Mouse (Mus musculus): ENCODE data around the gene Filip1.

Filip1 gene

DNA sequence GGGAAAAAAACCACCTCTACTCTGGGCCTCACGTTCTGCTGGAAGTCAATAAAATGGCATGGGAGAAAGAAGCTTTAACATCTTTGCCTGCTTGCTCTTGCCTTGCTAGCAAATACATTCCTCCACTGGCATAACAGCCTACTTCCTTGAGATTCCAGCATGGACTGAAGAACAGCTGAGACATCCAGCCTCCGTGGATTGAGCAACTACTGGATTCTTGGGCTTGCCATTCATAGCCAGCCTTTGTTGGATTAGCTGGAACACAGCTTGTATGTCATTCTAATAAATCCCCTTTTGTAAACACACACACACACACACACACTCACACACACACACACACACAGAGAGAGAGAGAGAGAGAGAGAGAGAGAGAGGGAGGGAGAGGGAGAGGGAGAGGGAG is 185.6 kb downstream of the Filip1 start:
- peak; percentile 31 for DNase-seq (ENCODE audit: inconsistent ontology term)

DNA sequence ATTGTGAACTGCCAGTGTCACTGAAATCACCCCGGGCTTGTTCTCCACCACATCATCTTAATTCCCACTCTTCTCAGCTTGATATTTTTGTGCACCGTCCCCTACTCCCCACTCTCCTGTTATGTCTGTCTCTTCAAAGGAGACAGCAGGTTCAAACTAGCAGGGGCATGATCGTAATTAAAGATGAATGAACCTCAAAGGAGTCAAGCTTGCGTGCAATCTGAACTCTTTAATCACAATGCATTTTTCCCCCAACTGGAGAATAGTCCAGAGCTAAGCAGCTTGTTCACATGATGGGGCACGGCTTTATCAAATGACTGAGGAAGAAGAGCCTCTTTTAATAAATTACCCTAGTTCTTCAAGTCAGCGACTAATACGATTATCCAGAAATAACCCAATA is 187.1 kb downstream of the Filip1 start:
- DNase-seq (ENCODE audit: inconsistent ontology term), result peak; percentile 51

DNA sequence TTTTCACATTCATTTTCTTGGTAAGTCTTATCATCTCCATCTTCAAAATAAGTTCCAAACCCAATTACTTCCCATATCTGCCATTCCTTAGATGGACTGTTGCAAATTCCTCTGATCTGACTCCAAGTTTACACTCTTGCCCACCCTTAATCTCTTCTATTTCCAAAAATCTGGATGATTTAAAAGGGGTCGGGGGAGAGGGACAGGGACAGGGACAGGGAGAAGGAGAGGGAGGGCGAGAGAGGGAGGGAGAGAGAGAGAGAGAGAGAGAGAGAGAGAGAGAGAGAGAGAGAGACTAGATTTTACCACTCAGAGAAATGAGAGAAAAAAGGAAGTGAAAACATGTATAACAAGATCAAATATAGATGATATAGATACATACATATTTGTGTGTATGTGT is 188.8 kb downstream of the Filip1 start:
- no peak for DNase-seq (ENCODE audit: inconsistent ontology term)

DNA sequence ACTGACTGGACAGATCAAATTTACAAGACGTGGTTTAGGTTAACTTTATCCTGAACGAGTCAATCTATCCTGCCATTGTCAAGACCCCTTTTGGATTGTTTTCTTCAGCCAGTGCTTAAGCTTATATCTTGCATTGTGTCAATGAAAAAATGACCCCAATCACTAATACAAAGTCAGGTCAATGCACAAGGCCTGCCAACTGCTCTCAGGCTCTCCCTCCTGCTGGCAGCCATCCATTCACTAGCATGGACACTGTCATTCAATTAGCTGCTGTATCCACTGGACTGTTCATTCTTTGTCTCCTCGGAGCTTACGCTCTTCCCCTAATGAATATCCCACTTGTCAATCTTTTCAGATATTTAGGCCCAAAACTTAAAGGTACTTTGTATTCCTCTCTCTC is 189.2 kb downstream of the Filip1 start:
- peak; percentile 63 for DNase-seq (ENCODE audit: inconsistent ontology term)

DNA sequence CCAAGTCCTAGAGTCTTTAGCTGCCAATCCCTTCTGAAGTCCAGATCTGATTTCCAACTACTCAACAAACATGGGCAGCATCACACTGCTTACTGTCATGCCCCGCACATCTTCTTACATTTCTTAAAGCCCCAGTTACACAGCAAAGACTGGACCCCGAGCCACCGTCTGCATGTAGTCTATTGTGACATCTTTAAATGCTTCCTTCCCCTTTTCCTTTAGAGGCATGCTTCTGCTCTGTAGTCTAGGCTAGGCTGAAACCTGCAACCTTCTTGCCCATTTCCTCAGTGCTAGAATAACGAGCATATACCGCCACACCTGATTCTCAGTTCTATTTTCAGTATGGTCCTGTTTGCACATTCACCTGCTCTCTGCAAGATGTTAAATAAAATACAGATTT is 196.2 kb downstream of the Filip1 start:
- DNase-seq (ENCODE audit: inconsistent ontology term), result no peak

DNA sequence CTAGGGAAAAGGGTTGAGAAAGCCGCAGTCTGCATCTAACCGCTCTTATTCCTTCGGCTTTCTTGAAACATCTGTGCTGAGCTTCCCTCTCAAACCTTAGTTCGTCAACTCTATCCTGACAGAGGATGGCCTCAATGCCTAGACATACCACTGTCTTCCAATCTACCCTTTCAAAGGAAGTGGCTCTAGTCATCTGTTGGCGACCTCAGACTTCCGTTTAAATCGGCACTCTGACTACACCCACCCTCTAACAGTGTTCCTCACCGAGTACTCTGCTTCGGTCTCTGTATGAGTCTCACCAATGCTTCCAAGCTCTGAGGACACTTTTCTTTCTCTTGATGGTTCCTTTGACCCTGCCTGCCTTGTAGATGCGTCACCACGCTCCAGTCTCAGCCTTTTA is 196.6 kb downstream of the Filip1 start:
- no peak for DNase-seq (ENCODE audit: inconsistent ontology term)

DNA sequence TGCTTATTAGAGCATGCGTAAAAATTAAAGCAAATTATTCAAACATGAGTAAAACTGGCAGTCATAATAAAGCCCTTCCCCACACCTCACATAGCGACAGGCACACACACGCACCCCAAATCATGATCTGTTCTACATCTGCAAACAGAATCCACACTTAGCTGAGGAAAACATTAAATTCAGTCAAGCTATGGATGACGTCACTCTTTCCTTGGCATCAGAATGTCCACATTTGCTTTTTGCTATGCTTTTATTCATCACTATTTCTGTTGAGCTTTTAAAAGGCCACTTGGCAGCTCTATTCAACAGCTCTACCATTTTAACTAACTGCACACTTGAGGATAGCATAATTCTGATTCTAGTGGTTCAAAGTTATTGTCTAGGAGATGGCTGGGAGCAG is 198.1 kb downstream of the Filip1 start:
- no peak for DNase-seq (ENCODE audit: inconsistent ontology term)

DNA sequence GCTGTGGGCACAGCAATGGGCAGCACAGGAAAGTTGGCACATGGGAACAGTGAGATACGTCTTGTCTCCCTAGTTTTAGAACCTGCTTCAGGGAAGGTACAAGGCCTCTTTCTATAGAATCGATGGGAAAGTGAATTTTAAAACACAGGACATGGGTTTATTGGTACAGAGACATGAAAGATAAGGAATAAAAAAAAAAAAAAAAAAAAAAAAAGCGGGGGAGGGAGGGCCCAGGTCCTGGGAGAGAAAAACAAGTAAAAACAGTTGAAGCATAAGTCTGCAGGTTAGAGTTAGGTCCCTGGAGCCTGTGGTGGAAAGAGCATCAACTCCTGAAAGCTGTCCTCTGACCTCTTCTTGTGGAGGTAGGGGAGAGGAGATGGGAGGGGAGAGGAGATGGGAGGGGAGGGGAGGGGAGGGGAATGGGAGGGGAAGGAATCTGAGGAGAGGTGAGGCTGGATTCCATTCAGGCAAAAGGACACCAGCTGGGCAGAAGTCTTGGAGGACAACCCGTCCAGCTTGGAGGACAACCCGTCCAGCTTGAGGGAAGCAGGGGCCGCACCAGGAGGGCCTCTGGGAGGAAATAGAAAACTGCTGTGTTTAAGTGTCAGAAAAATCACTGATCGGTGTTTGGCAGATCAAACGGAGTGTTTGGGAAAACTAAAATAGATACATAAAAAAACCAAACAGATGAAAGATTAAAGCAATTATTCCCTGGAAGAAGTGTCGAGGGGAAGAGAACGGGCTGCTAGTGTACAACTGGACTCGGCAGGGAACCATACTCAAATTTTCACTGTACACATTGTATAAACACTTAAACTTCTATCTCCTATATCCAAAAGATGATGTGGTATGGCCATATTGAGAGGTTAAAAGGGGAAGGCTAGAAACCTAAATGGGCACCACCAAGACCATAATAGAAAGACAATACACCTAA is 201.4 kb downstream of the Filip1 start:
- DNase-seq (ENCODE audit: inconsistent ontology term), result no peak

DNA sequence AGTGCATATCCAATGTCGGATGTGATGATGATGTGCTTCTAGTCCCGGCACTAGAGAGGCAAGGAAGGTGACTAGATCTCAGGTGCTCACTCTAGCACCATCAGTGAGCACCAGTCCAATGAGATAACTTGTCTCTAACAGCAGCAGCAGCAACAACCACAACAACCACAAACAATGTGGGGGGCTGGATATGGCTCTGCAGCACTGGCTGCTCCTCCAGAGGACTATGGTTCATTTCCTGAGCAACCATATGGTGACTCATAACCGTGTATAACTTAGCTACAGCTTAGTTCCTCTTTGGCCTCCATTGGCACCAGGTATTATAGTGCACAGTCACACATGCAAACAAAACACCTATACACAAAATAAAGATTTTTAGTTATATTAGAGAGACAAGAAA is 202.1 kb downstream of the Filip1 start:
- DNase-seq (ENCODE audit: inconsistent ontology term), result no peak

DNA sequence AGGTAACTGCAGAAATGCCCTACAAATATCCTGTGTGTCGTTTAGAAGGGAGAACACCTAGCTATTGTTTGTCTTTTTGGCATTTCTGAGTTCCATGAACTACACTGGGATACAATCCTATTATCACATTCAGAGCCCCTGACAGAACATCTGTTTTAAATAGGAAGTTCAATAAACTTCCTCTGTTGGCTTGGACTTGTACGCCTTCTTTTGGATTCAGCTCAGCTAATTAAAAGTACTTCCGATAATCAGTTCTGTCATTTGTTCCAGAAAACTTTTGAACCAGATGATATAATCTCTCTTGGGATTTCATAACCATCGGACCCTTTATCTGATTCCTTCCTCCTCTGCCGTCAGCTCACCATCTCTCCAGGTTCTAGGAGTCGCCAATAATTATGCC is 203.2 kb downstream of the Filip1 start:
- no peak for DNase-seq (ENCODE audit: inconsistent ontology term)

DNA sequence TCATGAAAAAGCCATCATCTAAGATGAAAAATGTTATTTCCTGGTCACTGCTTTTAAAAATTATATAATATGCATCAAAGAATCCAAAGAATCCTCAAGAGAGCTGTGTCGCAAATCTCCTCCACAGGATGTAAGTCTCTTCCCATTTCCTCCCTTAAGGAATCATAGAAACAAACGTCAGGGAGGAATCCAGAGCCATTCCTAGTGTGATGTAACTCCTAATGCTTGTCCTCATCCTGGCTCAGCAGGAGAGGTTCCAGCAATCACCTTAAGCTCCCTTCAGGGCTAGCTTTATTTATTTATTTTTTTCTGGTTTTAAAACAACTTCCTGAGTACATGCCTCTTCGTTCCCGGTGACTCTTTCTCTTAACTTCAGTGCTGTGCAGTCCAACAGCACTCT is 205.5 kb downstream of the Filip1 start:
- DNase-seq (ENCODE audit: inconsistent ontology term), result no peak

DNA sequence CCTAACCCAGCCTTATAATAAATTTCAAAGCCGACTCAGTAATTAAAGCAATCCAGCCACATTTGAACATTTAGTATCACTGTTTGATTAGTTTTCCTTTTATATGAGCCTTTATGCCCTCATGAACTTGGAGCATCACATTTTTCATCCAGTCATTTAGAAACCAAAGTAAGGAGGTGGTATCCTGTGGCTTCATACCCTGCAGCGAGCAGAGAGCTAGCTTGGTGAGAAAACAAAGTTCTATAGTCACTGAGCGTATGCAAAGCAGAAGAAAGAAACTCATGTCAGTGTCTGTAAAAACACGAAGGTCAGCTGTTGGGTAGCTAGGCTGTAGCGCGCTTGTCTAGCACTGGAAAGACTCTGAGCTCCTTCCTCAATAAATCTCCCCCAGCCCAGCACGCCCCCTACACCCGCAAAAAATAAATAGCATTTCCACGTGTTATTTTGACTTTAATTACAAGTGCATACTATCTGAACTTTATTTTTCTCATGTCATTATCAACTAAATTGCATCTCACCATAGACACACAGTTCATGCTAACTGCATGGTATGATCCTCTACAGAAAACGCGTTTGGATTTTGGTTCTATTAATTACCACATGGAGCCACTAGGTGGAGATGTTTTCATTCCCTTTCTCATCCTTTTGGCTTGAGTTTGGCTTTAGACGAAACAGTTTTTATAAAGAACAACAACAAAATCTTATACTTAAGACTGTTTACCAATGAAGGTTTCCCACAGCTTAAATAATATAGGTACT is 206.2 kb downstream of the Filip1 start:
- peak; percentile 39 for DNase-seq (ENCODE audit: inconsistent ontology term)

DNA sequence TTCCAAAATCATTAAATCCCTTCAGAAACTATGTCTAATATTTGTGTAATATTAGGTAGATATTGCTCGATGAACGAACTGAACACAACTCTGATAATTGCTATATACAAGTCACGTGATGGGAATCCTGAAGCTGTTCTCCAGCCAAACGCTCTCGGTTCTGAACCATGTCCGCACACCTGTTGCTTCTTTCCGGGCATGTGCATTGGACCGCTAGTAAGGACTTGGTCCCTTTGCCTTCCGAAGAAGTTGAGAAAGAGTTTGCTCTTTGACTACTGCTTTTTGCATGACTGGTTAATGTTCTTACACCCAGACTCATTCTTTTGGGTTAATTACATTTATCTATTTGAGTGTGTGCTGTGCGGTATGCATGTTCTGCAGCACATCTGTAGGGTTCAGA is 207.2 kb downstream of the Filip1 start:
- DNase-seq (ENCODE audit: inconsistent ontology term), result no peak

DNA sequence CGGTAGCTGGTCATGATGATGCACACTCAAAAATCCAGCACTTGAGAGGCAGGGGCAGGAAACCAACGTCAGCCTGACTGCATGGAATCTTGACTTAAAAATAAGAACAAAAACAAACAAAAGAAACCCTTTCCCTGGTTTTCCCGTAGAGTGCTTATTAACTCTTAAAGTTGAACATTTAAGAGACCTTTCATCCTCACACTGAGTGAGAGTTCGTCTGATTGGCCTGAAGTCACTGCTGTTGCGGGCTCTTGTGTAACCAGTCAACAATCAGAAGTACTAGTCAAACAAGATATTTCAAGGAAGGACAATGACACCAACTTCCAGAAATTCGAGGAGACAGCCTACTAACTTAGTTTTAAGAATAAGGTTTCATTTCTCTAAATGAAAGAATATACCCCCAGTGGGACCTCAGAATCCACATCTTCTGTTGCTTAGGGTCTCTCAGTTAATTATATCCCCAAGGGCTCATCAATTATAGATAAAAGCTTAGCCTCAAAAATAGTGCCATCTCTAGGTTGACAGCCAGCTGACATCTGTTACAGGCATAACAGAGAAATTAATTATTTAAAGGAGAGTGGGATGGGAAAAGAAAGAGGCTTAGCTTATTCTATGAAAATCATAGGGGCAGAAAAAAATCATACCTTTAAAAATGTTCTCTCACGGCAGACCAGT is 216.1 kb downstream of the Filip1 start:
- no peak for DNase-seq (ENCODE audit: inconsistent ontology term)

DNA sequence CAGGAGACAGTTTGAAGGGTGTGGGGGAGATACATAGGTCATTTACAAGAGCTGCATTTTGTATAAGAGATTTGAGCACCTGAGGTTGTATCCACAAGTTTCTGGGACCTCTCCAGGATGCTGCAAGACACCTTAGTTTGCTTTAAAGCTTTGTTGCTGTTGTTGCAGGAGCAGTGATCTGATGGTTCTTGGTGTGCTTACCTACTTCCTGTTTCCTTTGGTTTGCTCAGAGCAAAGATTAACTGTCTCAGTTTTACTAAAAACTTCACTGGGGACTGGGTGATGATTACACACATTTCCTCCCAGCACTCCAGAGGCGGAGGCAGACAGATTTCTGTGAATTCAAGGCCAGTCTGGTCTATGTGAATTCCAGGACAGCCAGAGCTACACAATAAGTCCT is 217.6 kb downstream of the Filip1 start:
- no peak for DNase-seq (ENCODE audit: inconsistent ontology term)

DNA sequence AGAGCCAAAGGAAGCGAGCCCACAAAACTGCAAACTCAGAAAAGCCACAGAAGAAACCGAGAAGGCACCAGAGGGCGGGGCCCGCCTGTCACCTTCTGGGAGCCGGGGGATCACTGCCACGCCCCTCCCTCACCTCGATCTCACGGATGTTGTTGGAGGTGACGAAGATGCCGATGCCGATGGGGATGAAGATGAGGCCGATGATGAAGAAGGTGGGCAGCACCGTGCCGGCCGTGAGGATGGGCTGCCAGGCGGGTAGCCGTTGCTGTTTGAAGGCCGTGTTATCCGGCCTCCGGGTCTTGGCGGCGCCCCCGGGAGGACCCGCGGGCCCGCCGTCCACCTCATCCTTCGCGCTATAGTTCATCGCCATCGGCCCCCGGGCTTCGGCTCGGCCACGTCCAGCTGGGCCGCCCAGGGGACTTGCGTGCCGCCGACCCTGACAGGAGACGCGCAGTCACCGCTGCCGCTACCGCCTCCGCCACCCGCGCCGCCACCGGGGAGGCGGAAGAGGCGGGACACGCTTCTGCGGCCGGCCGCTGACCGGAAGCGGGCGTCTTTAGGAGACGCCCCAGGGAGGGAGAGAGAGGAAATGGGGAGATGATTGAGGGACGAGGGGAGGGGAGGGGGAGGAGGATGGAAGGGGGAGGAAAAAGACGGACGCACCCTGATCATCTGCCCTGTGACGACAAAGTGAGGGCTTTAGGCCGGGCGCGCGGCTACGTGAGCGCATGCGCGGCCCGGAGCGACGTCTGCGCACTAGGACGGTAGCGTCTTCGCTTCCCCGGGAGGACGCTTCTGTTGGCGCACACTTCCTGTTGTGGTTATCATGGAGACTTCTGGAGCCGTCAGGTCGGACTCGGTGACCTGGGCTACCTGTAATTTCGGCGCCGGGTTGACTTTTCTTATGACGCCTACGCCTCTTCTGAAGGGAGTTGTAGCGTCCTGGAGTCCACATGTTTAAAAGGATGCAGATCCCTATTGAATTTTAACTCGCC is 219.5 kb downstream of the Filip1 start, which contains the start of gene Tmem30a:
Gene Tmem30a (minus strand): TSS at position 667 of the 995 bp plus-strand sequence.
- peak; percentile 99 for DNase-seq (ENCODE audit: inconsistent ontology term)

DNA sequence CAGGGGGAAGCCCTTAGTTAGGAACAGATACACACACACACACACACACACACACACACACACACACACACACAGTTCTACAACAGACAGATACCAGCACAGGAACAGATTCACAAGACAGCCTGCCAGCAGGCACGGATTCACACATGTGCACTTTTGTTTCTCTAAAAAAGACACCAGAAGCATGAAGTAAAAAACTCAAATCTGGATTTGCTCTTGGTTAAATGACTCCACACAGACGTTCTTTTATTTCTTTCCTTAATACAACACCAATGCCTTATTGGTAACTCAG is 226.9 kb downstream of the Filip1 start:
- no peak for DNase-seq (ENCODE audit: inconsistent ontology term)

DNA sequence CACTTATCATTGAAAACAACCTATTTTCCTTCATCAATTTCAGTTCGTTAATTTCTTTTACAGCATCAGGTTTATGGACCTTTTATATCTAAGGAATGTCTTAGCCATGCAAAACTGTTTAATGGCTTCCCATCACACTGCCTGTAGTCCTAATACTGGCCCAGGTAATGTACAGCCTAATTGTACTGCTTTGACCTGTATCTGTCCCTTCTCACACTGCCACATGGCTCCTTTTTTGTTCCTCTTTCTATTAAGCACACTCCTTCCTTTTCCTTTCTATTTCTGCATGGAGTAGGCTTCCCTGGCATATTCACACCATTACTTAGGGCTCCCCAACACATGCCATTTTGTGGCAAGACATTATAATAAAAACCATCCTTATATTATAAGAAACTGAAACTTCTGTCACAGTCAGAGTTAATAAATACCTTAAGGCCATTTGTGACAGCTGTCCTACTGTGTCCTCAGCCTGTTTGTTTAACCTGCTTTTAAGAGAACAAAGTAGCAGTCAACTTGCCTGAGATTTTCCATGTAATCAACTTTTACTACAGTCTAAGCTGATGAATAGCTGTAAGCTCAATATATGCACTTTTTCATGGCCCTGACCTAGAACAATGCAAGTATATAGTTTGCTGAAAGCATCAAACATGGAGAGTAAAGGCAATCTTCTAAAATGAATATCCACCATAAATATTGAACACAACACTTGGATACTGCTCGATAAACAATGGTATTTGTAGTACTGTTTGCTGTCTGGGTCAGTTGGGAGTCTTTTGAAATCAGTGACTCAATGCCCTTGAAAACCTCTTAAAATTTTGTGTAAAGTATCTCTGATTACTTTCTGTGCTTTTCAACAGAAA is 227.5 kb downstream of the Filip1 start:
- no peak for DNase-seq (ENCODE audit: inconsistent ontology term)

DNA sequence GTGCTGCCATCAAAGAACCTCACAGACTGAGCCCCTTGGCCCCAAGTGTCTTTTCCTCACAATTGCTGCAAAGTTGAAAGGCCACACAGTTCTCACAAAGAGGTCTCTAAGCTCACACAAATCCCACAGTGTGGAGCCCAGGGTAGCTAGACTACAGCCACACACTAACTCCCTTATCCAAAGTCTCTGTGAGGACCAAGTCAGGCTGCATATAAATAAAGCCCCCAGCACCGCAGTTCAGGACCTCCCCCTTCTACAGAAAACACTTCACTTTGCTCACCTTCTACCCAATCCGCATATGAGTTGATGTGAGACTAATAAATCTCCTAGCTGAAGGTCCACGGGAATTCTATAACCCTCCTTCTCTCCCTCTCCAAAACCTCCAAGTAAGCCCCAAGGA is 228.2 kb downstream of the Filip1 start:
- DNase-seq (ENCODE audit: inconsistent ontology term), result no peak

DNA sequence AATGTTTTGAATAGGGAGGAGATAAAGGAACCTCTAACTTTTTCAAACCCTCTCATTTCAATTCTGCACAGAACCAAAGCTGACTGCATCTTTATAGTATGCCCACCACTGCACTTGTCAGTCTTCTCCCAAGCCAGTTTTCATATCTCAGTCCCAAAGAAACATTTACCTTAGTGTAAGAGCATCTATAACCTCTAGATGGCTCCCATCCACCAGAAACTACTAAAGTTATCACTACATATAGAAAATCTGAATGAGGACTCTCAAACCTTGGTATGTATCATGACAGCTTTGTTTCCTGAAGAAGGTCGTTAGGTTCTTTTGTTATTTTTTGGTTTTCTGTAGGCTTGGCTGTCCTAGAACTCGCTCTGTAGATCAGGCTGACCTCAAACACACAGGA is 233.3 kb downstream of the Filip1 start:
- DNase-seq (ENCODE audit: inconsistent ontology term), result no peak

All from Muller cell, postnatal 12 days (primary cell).